Mouse (Mus musculus) midbrain, embryonic 14.5 days (tissue): Measurements from ENCODE around the gene Prkaa2. TPM values are rescaled to one million over a fixed set of nuclear protein-coding genes. Genes with fewer than 3 reads are reported as not detected.

Experiments
- ATAC-seq: fragments of 200-750 bp; cut with Nextera tagmentation; 2 replicates; pipeline ENCODE4 v1.8.0; 2017; ENCODE audit warnings: moderate number of reproducible peaks, moderate library complexity; ENCODE audit not compliant: low FRiP score, low TSS enrichment
- DNase-seq: peaks from one replicate; pipeline ENCODE4 v3.0.0-alpha.2; 2015
- H3K27ac ChIP-seq: fragments of 300-500 bp; sonication (generic); replicated peaks from 2 replicates; pipeline ENCODE4 v1.5.1; 2014; ENCODE audit warnings: mild to moderate bottlenecking, low read depth, low read length, moderate library complexity
- H3K27me3 ChIP-seq: fragments of 300-500 bp; sonication (generic); 2 replicates; pipeline ENCODE4 v1.6.1; 2014; ENCODE audit warnings: low read length, control low read depth, mixed read lengths; ENCODE audit not compliant: control insufficient read depth, insufficient read depth
- H3K36me3 ChIP-seq: fragments of 300-500 bp; sonication (generic); 2 replicates; pipeline ENCODE4 v1.6.1; 2014; ENCODE audit warnings: low read length, control low read depth; ENCODE audit not compliant: control insufficient read depth, insufficient read depth
- H3K4me1 ChIP-seq: fragments of 300-500 bp; sonication (generic); 2 replicates; pipeline ENCODE4 v1.6.1; 2014; ENCODE audit warnings: mild to moderate bottlenecking, antibody characterized with exemption, low read length, control low read depth; ENCODE audit not compliant: control insufficient read depth, insufficient read depth
- H3K4me2 ChIP-seq: fragments of 300-500 bp; sonication (generic); 2 replicates; pipeline ENCODE4 v1.6.1; 2014; ENCODE audit warnings: mild to moderate bottlenecking, low read length, moderate library complexity
- H3K4me3 ChIP-seq: fragments of 300-500 bp; sonication (generic); replicated peaks from 2 replicates; pipeline ENCODE4 v1.5.1; 2014; ENCODE audit warnings: low read depth, low read length
- H3K9ac ChIP-seq: fragments of 300-500 bp; sonication (generic); replicated peaks from 2 replicates; pipeline ENCODE4 v1.6.1; 2014; ENCODE audit warnings: mild to moderate bottlenecking, low read length, moderate library complexity
- H3K9me3 ChIP-seq: fragments of 300-500 bp; sonication (generic); 2 replicates; pipeline ENCODE4 v1.6.1; 2016; ENCODE audit warnings: low read length, control low read depth, mixed read lengths; ENCODE audit not compliant: control insufficient read depth
- WGBS: fragments of 180-500 bp; shearing (Covaris S2); extraction: QIAGEN DNeasy Blood & Tissue Kit; methylation state at CpG from one replicate; pipeline ENCODE4 v1.1.7; 2014; 5-methylcytosine and 5-hydroxymethylcytosine counted together
- polyA plus RNA-seq: library from polyadenylated mRNA; unstranded; fragments of >200 nt; fragmentation: Nextera tagmentation; extraction: Ambion mirVana; gene quantifications from 2 replicates; pipeline ENCODE4 v1.2.1, GENCODE M21; 2014

Gene Prkaa2
- polyA plus RNA-seq, 1 experiment from 2014 or later = 19.4 TPM

DNA sequence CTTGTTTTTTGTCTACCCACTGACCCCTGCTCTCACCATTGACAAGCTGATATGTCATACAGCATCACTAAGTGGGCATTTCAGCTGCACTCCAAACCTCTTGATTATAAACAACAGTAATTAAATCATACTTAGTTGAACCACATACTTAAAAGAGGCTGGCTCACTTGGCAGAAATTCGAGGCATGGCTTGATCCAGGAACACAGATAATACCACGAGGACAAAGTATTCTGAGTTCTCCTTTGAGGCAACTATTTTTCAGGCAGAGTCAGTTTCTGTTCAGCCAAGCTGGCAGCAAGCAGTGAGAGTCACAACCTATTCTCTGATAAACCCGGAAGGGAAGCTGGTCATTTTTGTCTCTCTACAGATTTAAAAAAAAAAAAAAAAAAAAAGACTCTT, 119.0 kb downstream of the Prkaa2 start:
- no peaks in the 10 kb centered on the region for H3K36me3 ChIP-seq
- no peak overlapping the region for H3K27ac ChIP-seq
- H3K27me3 ChIP-seq = no peaks in the 10 kb centered on the region
- DNase-seq (no peak), ATAC-seq (no peak)
- no peaks in the 10 kb centered on the region for H3K9me3 ChIP-seq
- H3K4me1 ChIP-seq = no peaks in the 10 kb centered on the region
- no peak overlapping the region for H3K4me2 ChIP-seq
- H3K4me3 ChIP-seq = no peak overlapping the region
- no peak overlapping the region for H3K9ac ChIP-seq
- WGBS = 85% methylated on average over 3 of the region's 3 CpGs

GRCm38 (mm10) chr4:104990016-104990415, 119.7 kb downstream of the Prkaa2 start:
- Histone ChIP-seq H3K27me3 (no peaks in the 10 kb centered on the region), H3K4me2 (no peak overlapping the region), H3K9ac (no peak overlapping the region), H3K27ac (no peak overlapping the region), H3K4me1 (no peaks in the 10 kb centered on the region), H3K4me3 (no peak overlapping the region), H3K9me3 (no peaks in the 10 kb centered on the region), H3K36me3 (no peaks in the 10 kb centered on the region)
- DNase-seq = no peak
- WGBS = 88% methylated on average over 6 of the region's 6 CpGs
- no peak for ATAC-seq

GRCm38 (mm10) chr4:104988709-104989108, 121.0 kb downstream of the Prkaa2 start:
- Histone ChIP-seq H3K27me3 (no peaks in the 10 kb centered on the region), H3K36me3 (no peaks in the 10 kb centered on the region), H3K4me1 (no peaks in the 10 kb centered on the region), H3K9ac (no peak overlapping the region), H3K4me3 (no peak overlapping the region), H3K9me3 (no peaks in the 10 kb centered on the region), H3K27ac (no peak overlapping the region), H3K4me2 (no peak overlapping the region)
- 89% methylated on average over 7 of the region's 7 CpGs for WGBS
- no peak for ATAC-seq
- no peak for DNase-seq

DNA sequence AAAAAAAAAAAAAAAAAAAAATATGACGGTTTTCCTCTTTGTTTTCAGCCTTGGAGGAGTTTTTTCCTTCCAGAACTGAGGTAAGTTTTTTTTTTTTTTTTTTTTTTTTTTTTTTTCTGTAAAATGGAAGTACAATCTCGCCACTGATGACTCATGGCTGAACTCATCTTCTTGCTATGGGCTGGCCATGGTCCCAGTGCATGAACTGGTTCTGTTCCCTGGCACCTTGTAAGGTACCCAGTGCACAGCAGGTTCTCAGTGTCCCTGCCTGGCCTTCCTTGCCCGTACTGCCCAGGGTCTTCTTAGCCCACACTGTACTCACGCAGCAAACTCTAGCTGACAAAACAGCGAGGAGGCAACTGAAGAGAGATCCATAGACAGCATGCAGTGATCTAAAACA, 121.6 kb downstream of the Prkaa2 start:
- Histone ChIP-seq H3K27me3 (no peaks in the 10 kb centered on the region), H3K27ac (no peak overlapping the region), H3K36me3 (no peaks in the 10 kb centered on the region), H3K4me1 (no peaks in the 10 kb centered on the region), H3K4me2 (no peak overlapping the region), H3K9ac (no peak overlapping the region), H3K4me3 (no peak overlapping the region), H3K9me3 (no peaks in the 10 kb centered on the region)
- ATAC-seq = no peak
- 91% methylated on average over 5 of the region's 5 CpGs for WGBS
- no peak for DNase-seq

DNA sequence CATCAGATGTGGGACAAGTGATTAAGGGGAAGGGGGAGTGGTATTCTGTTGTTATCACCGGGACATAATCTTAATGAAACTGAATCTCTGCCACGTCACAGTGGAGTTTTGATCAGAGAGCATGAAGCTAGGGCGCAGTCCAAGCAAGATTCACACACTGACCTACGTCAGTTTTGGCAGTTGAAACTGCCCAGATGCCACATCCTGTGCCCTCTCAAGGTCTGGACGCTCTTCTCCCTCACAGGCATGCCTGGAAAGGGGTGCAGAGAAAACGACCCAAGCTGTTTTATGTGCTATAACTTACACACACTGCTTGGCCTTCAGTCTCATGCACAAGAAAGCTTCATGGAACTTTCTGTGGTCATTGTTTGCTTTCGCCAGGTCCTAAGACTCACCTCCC, 122.1 kb downstream of the Prkaa2 start:
- DNase-seq (no peak), ATAC-seq (no peak)
- no peaks in the 10 kb centered on the region for H3K9me3 ChIP-seq
- H3K36me3 ChIP-seq = no peaks in the 10 kb centered on the region
- 82% methylated on average over 7 of the region's 7 CpGs for WGBS
- H3K4me3 ChIP-seq = no peak overlapping the region
- no peaks in the 10 kb centered on the region for H3K27me3 ChIP-seq
- no peaks in the 10 kb centered on the region for H3K4me1 ChIP-seq
- H3K27ac ChIP-seq = no peak overlapping the region
- H3K9ac ChIP-seq = no peak overlapping the region
- no peak overlapping the region for H3K4me2 ChIP-seq

GRCm38 (mm10) chr4:104985960-104986632, 123.6 kb downstream of the Prkaa2 start:
- Histone ChIP-seq H3K9ac (no peak overlapping the region), H3K27me3 (no peaks in the 10 kb centered on the region), H3K4me2 (no peak overlapping the region), H3K4me3 (no peak overlapping the region), H3K4me1 (no peaks in the 10 kb centered on the region), H3K36me3 (no peaks in the 10 kb centered on the region), H3K27ac (no peak overlapping the region), H3K9me3 (no peaks in the 10 kb centered on the region)
- DNase-seq (no peak), ATAC-seq (no peak)
- WGBS = 86% methylated on average over 5 of the region's 5 CpGs

Other genes with a start within 250 kb of the Prkaa2 start
- gene C8a, start 233.5 kb downstream of the Prkaa2 start, polyA plus RNA-seq = 0.11 TPM in 1 of 2 replicates, not detected in the other
- gene Fyb2, start 196.4 kb downstream of the Prkaa2 start, polyA plus RNA-seq = 0.14 and 0.38 TPM in 2 replicates
- 51.7 and 62.4 TPM in 2 replicates for gene Plpp3, start 47.5 kb upstream of the Prkaa2 start, polyA plus RNA-seq